Mouse (Mus musculus) skeletal muscle tissue, adult 2 months (tissue): ENCODE measurements around the gene Creb3l4.

Experiments
- DNase-seq: peaks from one replicate; pipeline ENCODE4 v3.0.0-alpha.2; 2012; ENCODE audit warnings: low read depth, low spot score

Creb3l4 gene

GRCm38 (mm10) chr3:90231507-90232333, 11.6 kb downstream of the Creb3l4 start, which contains the start of gene Jtb:
Gene Jtb, plus strand, starts transcription at chr3:90231597.
- DNase-seq, result peak; percentile 95

- DNase-seq, result no peak
Observed at GRCm38 (mm10) chr3:90231075-90231474, 12.2 kb downstream of the Creb3l4 start.

- no peak for DNase-seq
Observed at GRCm38 (mm10) chr3:90224331-90224730, 19.0 kb downstream of the Creb3l4 start.

GRCm38 (mm10) chr3:90222941-90223340, 20.4 kb downstream of the Creb3l4 start:
- peak; percentile 27 for DNase-seq

GRCm38 (mm10) chr3:90222455-90222854, 20.9 kb downstream of the Creb3l4 start:
- no peak for DNase-seq

- no peak for DNase-seq
Observed at GRCm38 (mm10) chr3:90221123-90221522, 22.2 kb downstream of the Creb3l4 start.

- DNase-seq, result peak; percentile 47
Observed at GRCm38 (mm10) chr3:90220531-90220951, 22.8 kb downstream of the Creb3l4 start.

GRCm38 (mm10) chr3:90220088-90220487, 23.2 kb downstream of the Creb3l4 start:
- DNase-seq, result peak; percentile 22

- DNase-seq, result no peak
Observed at GRCm38 (mm10) chr3:90215825-90216380, 27.4 kb downstream of the Creb3l4 start.

GRCm38 (mm10) chr3:90213956-90214684, 29.2 kb downstream of the Creb3l4 start:
- DNase-seq, result no peak

- DNase-seq, result peak; percentile 96
Observed at GRCm38 (mm10) chr3:90213377-90213866, 29.9 kb downstream of the Creb3l4 start, which contains the start of the genes Rps27 and Rab13. Gene Rps27, minus strand, starts transcription at chr3:90213651. Gene Rab13, plus strand, starts transcription at chr3:90213695.

GRCm38 (mm10) chr3:90212723-90213122, 30.6 kb downstream of the Creb3l4 start:
- DNase-seq, result no peak

- DNase-seq, result no peak
Observed at GRCm38 (mm10) chr3:90211475-90212398, 31.6 kb downstream of the Creb3l4 start.

- DNase-seq, result no peak
Observed at GRCm38 (mm10) chr3:90209908-90210566, 33.3 kb downstream of the Creb3l4 start.

- DNase-seq, result no peak
Observed at GRCm38 (mm10) chr3:90208662-90209061, 34.6 kb downstream of the Creb3l4 start.

- DNase-seq, result no peak
Observed at GRCm38 (mm10) chr3:90204582-90204981, 38.7 kb downstream of the Creb3l4 start.

- no peak for DNase-seq
Observed at GRCm38 (mm10) chr3:90203619-90204018, 39.7 kb downstream of the Creb3l4 start.

- no peak for DNase-seq
Observed at GRCm38 (mm10) chr3:90202884-90203283, 40.4 kb downstream of the Creb3l4 start.

GRCm38 (mm10) chr3:90197548-90197947, 45.8 kb downstream of the Creb3l4 start:
- no peak for DNase-seq

- no peak for DNase-seq
Observed at GRCm38 (mm10) chr3:90195644-90196043, 47.7 kb downstream of the Creb3l4 start.
